Mouse (Mus musculus) retina, embryonic 14.5 days (tissue): ENCODE measurements around the gene Hsp90ab1.
A peak's percentile ranks its signal among the peaks of the same experiment; 100 is the strongest.

Source experiments
- DNase-seq: peaks from one replicate; pipeline ENCODE4 v3.0.0-alpha.2; 2015; ENCODE audit warnings: low spot score

Gene Hsp90ab1

DNA sequence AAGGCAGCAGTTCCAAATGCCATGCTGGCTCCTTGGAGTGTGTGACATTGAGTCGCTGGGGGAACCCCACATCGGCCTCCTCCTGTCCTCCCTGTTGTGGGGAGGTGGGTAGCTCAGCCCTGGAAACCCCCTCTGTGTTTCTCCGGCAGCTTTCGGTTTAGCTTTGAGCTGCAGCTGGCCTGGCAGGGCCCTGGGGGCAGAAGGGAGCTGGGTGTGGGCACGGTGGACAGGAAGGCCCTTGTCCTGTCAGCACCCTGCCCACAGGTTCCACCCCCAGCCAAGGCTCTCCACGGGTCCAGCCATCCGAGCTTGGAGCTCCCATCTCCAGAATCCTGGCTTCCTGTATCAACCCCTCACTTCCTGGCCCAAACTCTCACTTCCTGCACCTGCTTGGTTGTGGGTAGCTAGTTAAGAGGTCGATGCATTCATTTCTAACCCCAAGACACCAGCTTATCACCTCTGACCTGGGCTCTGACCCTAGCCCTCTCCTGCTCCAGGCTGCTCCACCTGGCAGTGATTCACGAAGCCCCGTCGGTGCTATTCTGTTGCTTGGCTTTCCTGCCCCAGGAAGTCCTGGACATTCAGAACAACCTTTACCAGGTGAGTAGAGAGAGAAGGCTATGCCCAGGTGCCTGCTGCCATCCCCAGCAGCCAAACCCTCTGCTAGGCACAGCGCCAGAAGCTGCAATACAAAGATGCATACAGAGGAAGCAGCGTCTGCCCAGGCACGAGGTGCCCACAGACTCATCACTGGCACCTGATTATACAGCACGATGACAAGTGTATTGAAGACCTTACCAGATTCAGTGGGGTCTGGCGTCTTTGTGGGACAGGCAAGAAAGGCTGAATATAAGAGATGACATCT is 14.8 kb downstream of the Hsp90ab1 start:
- no peak for DNase-seq

DNA sequence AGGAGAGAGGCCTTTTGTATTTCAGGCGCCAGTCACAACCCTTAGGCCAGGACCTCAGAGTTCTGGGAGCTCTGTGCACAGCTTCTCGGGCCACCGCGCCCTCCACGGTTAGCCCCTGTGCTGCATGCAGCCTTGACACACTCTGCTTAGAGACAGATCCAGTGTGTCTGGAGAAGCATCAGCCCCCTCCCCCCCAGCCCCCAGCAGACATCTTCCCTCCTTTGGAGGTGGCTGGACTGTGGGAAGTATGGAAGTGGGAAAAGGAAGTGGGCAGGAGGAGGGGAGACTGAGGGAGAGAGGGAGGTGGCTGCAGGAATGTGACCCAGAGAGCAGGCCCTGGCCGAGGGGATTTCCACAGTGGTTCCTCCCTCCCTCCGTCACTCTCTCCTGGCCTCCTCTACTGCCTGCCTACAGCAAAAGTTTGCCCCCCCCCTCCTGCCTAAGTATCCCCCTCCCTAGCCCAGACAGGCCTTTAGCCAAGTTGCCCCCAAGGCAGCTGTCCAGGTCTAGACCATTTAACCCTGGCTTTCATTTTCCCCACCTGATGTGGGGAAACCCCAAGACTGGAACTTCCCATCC is 15.7 kb downstream of the Hsp90ab1 start:
- no peak for DNase-seq

- no peak for DNase-seq
Measured at GRCm38 (mm10) chr17:45556514-45557245, 16.4 kb downstream of the Hsp90ab1 start.

DNA sequence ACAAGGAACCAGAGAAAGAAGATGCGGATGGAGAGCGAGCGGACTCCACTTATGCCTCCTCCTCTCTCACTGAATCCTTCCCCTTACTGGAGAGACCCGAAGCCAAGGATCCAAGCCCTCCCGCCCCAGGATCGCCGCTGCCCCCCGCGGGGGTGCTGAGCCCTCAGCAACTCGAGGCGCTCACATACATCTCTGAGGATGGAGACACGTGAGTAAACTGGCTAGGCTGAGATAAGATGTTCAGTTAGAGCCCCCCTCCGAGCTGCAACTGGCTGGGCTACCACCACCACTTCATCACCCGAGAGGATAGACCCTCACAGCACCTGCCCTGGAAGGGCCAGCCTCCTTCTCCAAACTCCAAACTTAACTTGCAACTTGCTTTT is 17.0 kb downstream of the Hsp90ab1 start:
- no peak for DNase-seq

DNA sequence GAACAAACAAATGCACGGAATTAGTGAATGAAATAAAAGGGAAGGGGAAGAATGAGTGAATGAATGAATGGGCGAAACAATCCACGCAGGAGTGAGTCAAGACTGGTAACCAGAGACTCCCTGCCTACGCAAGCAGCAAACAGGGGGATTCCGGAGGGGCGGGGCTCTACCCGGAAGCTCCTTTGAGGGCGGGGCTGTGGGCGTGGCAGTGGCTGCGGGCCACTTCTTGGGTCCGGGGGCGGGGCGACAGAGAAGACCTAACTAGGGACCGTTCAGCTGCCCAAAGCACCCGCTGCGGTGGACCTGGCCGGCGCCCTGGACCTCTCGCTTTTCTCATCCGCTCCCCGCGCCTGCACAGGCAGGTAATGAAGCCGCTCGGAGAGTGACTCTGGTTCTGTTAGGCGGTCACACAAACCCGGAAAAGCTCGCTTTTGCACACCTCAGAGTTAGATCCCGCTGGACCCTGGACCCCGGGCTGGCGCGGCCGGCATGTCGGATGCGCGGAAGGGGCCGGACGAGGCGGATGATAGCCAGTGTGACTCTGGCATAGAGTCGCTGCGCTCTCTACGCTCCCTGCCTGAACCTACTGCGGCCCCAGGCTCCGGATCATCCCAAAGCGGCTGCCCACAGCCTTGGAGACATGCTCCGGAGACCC is 17.5 kb downstream of the Hsp90ab1 start, which contains the start of gene Nfkbie:
Nfkbie (plus strand) TSS at position 252 of the 655 bp plus-strand sequence.
- DNase-seq, result peak; percentile 95

GRCm38 (mm10) chr17:45554420-45554819 is 18.7 kb downstream of the Hsp90ab1 start:
- DNase-seq, result no peak

- DNase-seq, result no peak
Measured at GRCm38 (mm10) chr17:45553065-45553464, 20.0 kb downstream of the Hsp90ab1 start.

DNA sequence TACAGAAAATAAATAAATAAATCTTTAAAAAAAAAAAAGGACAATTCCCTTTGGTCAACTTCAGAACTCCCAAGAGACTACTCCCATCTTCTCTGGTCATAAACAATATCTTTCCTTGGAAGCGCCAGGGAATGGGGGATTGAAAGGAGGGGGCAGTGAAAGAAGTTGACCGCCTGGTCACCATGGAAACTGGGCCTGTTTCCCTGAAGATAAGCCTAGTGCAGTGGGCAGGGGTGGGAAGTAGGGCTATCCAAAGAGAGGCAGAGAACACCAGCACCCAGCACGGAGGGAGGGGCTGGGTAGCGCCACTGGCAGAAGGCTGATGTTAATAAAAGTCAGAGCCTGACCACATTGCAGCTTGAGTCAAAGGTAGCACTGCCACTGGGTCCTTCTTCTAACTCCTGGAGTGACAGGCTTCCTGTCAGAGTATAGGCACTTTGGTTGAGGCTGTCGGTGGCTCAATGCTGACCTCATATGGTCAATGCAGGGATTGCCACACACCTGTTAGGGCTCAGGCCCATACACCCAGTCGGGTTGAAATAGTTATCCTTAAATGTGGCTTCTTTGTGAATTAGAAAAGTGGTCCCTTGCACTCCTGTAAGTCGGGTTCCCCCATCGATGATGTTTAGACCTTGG is 21.1 kb downstream of the Hsp90ab1 start:
- peak; percentile 91 for DNase-seq

GRCm38 (mm10) chr17:45551249-45551796 is 21.7 kb downstream of the Hsp90ab1 start:
- DNase-seq, result no peak

DNA sequence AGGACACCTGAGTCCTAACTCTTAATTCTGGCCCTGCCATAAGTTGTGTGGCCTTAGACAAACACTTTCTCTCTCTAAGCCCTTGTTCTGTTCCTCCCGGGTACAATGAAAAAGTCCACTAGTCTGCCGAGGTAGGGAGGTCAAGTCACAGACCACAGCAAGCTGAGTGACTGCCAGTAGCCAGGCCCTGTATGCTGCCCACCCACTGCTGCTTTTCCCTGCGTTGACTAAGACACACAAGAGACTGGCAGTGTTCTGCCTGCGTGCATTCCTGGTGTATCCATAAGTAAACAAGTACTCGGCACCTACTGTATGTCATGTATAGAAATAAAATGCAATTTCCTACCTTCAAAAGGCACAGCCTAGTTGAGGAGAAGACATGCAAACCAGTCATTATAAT is 22.8 kb downstream of the Hsp90ab1 start:
- DNase-seq, result no peak

- peak; percentile 72 for DNase-seq
Measured at GRCm38 (mm10) chr17:45549617-45550181, 23.4 kb downstream of the Hsp90ab1 start, which contains the start of gene Tmem151b. Tmem151b (minus strand) TSS chr17:45549677.

DNA sequence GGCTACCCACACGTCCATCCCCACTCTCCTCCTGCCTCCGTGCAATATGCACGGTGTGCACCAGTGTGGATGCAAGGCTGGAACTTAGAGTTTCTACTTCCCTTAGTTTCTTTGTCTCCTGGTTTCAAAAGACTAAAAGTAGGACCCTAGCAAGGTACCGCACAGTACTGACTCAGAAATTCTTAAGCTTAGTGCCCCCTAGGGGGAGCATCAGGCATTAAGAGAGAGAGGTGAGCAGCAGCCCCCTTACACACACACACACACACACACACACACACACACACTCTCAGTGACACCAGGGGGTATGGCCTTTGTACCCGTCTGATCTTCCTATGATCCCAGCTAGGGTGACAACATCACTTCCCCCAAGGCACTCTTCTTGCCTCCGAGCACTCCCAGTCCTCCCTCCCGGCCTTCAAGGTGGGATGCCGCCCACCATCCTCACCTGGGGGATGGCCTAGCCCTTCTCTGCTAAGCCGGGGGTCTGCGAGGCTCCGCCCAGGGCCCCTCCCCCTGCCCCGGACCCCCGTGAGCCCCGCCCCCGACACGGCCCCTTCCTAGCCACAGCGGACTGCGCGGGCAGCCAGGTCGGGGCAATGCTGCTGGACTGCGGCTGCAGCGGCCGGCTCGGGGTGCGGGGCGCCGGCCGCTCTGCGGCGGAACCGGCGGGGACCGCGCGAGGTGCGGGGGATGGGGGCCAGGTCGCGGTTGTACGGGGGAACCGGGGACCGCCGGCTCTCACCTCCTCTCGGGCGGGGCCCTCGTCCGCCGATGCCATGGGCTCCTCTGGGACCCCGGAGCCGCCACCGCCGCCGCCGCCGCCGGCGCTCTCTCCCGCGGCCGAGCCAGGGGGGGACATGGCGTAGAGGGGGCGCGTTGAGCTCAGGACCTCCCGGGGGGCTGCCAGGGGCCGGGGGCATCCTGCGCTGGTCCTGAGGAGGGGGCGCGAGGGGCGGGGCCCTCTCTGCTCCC is 24.2 kb downstream of the Hsp90ab1 start:
- peak; percentile 77 for DNase-seq

GRCm38 (mm10) chr17:45547461-45548190 is 25.4 kb downstream of the Hsp90ab1 start:
- DNase-seq, result no peak

DNA sequence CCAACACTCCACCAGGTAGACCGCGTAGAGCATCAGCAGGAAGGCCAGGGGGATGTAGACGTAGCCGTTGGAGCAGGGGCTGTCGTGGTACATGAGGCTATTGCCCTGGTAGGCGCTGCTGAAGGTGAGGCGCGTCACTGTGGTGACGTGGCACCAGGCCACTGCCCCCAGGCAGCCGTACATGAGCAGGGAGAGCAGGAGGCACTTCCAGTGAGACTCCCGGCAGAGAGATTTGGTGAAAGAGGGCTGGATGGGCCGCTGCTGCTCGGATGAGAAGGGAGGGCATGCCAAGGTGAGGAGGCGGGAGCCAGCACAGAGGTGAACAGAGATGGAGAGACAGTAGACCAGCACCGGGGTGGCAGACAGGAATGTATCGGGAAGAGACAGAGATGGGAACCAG is 26.1 kb downstream of the Hsp90ab1 start:
- no peak for DNase-seq

- DNase-seq, result no peak
Measured at GRCm38 (mm10) chr17:45545278-45545961, 27.7 kb downstream of the Hsp90ab1 start.

DNA sequence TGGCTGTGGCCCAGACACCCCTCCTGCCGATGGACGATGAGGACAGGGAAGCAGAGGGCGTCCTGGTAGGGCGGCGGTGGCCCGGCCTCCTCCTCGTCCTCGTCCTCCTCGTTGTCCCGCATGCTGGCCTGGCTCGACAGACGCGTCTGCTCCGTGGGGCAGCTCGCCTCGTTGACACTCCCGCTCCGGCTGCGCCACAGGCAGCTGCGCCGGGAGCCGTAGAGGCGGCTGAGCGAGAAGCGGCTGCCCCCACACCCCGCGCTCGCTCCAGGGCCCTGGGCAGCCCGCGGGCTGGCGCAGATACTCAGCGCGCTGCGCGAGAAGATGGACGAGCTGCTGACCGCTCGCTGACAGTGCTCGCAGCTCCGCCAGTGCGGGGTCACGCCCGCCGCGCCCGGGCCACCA is 28.2 kb downstream of the Hsp90ab1 start:
- DNase-seq, result no peak

DNA sequence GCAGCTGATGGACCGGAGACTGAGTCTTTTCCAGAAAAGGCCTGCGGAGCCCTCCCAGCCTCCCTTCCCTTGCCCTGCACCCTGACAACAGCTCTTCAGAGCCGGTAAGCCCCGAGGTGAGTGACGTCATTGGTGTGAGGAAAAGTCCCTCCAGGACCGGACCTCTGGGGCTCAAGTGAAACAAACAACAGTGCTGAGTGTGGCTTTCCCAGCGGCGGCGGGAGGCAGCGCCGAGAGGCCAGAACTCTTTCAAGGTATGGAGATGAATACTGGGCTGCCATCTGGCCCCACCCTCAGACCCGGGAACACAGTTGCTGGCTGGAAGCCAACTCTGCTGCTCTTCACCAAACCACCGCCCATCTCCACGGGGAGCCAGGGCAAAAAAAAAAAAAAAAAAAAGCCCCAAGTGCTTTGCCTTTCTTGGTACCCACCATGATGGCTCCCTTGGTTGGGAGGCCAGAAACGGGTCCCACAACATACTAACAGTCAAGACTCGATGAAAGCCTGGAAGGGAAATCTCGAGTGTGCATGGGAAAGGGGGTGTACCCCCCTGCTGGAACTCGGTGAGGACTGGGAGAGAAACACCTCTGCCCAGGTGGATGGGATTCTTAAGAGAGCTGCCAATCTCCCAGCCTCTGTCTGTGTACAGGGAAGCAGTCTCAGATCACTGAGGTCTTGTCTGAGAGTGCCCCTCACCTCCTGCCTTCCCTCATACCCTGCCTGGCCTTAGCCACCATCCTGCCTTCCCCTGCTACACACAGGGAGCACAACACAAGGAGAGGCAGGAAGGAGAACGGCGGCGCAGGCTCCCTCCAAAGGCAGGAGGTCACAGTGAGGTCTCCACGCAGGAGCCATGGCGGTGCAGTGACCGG is 28.8 kb downstream of the Hsp90ab1 start:
- DNase-seq, result no peak

GRCm38 (mm10) chr17:45543115-45543514 is 30.0 kb downstream of the Hsp90ab1 start:
- no peak for DNase-seq
